Mouse (Mus musculus) E14TG2a.4 (cell line): ENCODE data around the gene Gfm2.

Source experiments
- H3K27me3 ChIP-seq: 2 replicates; pipeline ENCODE4 v1.6.1; 2014; ENCODE audit warnings: low read length, control low read depth; ENCODE audit not compliant: insufficient read depth
- H3K36me3 ChIP-seq: 2 replicates; pipeline ENCODE4 v1.6.1; 2014; ENCODE audit warnings: low read length, control low read depth; ENCODE audit not compliant: insufficient read depth
- H3K4me1 ChIP-seq: replicated peaks from 2 replicates; pipeline ENCODE4 v1.6.1; 2014; ENCODE audit warnings: low read depth, low read length, control low read depth
- H3K4me3 ChIP-seq: replicated peaks from 2 replicates; pipeline ENCODE4 v1.5.1; 2014; ENCODE audit warnings: mild to moderate bottlenecking, low read length
- H3K9me3 ChIP-seq: 2 replicates; pipeline ENCODE4 v1.6.1; 2014; ENCODE audit warnings: low read length, control low read depth
- CTCF ChIP-seq: conservative IDR thresholded peaks from 2 replicates; pipeline ENCODE4 v1.5.1; 2014; ENCODE audit warnings: low read length
- NANOG ChIP-seq: IDR thresholded peaks from 2 replicates; pipeline ENCODE4 v1.6.1; 2014; ENCODE audit warnings: borderline replicate concordance, low read length, mixed read lengths
- POU5F1 ChIP-seq: IDR thresholded peaks from 2 replicates; pipeline ENCODE4 v1.6.1; 2014; ENCODE audit warnings: low read length, borderline replicate concordance

Gfm2 gene

GRCm38 (mm10) chr13:97142321-97142720 is 4.6 kb downstream of the Gfm2 start:
- Histone ChIP-seq H3K36me3 (peaks cover 53% of the 10 kb centered on the region), H3K4me1 (peaks cover 12% of the 10 kb centered on the region), H3K9me3 (no peaks in the 10 kb centered on the region), H3K27me3 (no peaks in the 10 kb centered on the region), H3K4me3 (no peak overlapping the region)
- TF ChIP-seq NANOG (no peak), CTCF (no peak), POU5F1 (no peak)

GRCm38 (mm10) chr13:97145834-97146233 is 8.1 kb downstream of the Gfm2 start:
- H3K27me3 ChIP-seq, result no peaks in the 10 kb centered on the region
- no peak overlapping the region for H3K4me3 ChIP-seq
- no peaks in the 10 kb centered on the region for H3K9me3 ChIP-seq
- no peak for TF ChIP-seq POU5F1
- no peak for TF ChIP-seq NANOG
- peak; percentile 72 for TF ChIP-seq CTCF
- peaks cover 3% of the 10 kb centered on the region; the same call in 1 of the 2 replicates for H3K4me1 ChIP-seq
- peaks cover 73% of the 10 kb centered on the region for H3K36me3 ChIP-seq

- H3K36me3 ChIP-seq, result peaks cover 97% of the 10 kb centered on the region
- TF ChIP-seq CTCF, result no peak
- no peak for TF ChIP-seq POU5F1
- no peak for TF ChIP-seq NANOG
- H3K27me3 ChIP-seq, result no peaks in the 10 kb centered on the region
Measured at GRCm38 (mm10) chr13:97175520-97176264, 38.0 kb downstream of the Gfm2 start.

GRCm38 (mm10) chr13:97176731-97177130 is 39.0 kb downstream of the Gfm2 start:
- Histone ChIP-seq H3K27me3 (no peaks in the 10 kb centered on the region), H3K4me3 (no peak overlapping the region), H3K36me3 (peaks cover 99% of the 10 kb centered on the region), H3K4me1 (peaks cover 42% of the 10 kb centered on the region), H3K9me3 (no peaks in the 10 kb centered on the region)
- TF ChIP-seq CTCF, result no peak

More at GRCm38 (mm10) chr13:97175520-97176264, 38.0 kb downstream of the Gfm2 start:
- peaks cover 33% of the 10 kb centered on the region for H3K4me1 ChIP-seq
- H3K4me3 ChIP-seq, result no peak overlapping the region
- no peaks in the 10 kb centered on the region for H3K9me3 ChIP-seq

GRCm38 (mm10) chr13:97178943-97179342 is 41.2 kb downstream of the Gfm2 start:
- no peak for TF ChIP-seq POU5F1
- TF ChIP-seq NANOG, result peak; percentile 51
- Histone ChIP-seq H3K4me1 (peaks cover 49% of the 10 kb centered on the region), H3K9me3 (no peaks in the 10 kb centered on the region), H3K4me3 (no peak overlapping the region), H3K27me3 (no peaks in the 10 kb centered on the region), H3K36me3 (peaks cover 99% of the 10 kb centered on the region)

GRCm38 (mm10) chr13:97180113-97180828 is 42.5 kb downstream of the Gfm2 start:
- Histone ChIP-seq H3K36me3 (peaks cover 97% of the 10 kb centered on the region), H3K4me3 (no peak overlapping the region), H3K27me3 (no peaks in the 10 kb centered on the region), H3K9me3 (no peaks in the 10 kb centered on the region), H3K4me1 (peaks cover 54% of the 10 kb centered on the region)
- no peak for TF ChIP-seq NANOG
- no peak for TF ChIP-seq CTCF
- no peak for TF ChIP-seq POU5F1

- H3K36me3 ChIP-seq, result peaks cover 73% of the 10 kb centered on the region
- no peaks in the 10 kb centered on the region for H3K27me3 ChIP-seq
- no peak for TF ChIP-seq NANOG
- TF ChIP-seq POU5F1, result no peak
- no peak for TF ChIP-seq CTCF
- H3K4me3 ChIP-seq, result no peak overlapping the region
- no peaks in the 10 kb centered on the region for H3K9me3 ChIP-seq
- H3K4me1 ChIP-seq, result peaks cover 61% of the 10 kb centered on the region
Measured at GRCm38 (mm10) chr13:97182821-97183220, 45.1 kb downstream of the Gfm2 start.

- Histone ChIP-seq H3K27me3 (no peaks in the 10 kb centered on the region), H3K4me3 (no peak overlapping the region), H3K4me1 (peaks cover 50% of the 10 kb centered on the region), H3K36me3 (peaks cover 60% of the 10 kb centered on the region), H3K9me3 (no peaks in the 10 kb centered on the region)
- TF ChIP-seq POU5F1 (no peak), NANOG (no peak), CTCF (no peak)
Measured at GRCm38 (mm10) chr13:97184168-97184567, 46.4 kb downstream of the Gfm2 start.

- Histone ChIP-seq H3K36me3 (peaks cover 55% of the 10 kb centered on the region), H3K4me3 (no peak overlapping the region), H3K27me3 (no peaks in the 10 kb centered on the region), H3K9me3 (no peaks in the 10 kb centered on the region), H3K4me1 (peaks cover 45% of the 10 kb centered on the region)
- TF ChIP-seq CTCF (no peak), POU5F1 (no peak), NANOG (no peak)
Measured at GRCm38 (mm10) chr13:97184656-97185055, 46.9 kb downstream of the Gfm2 start.
